Mouse (Mus musculus): ENCODE measurements around the gene Wdr31.

- TF ChIP-seq CTCF (IDR thresholded peaks at IDR 0.05; ENCODE audit: low read depth, low read length) (no peak), POLR2A (IDR thresholded peaks at IDR 0.05; ENCODE audit: borderline replicate concordance, low read depth, low read length) (no peak)
Observed at GRCm38 (mm10) chr4:62419091-62419490, 51.6 kb downstream of the Wdr31 start.

Measured in bone marrow macrophage, adult 2 months (primary cell).